Mouse (Mus musculus) stomach, embryonic 14.5 days (tissue): ENCODE data around the gene Pex11a. TPM values are rescaled to one million over a fixed set of nuclear protein-coding genes. Genes with fewer than 3 reads are reported as not detected.

ENCODE experiments used
- ATAC-seq: fragments of 200-750 bp; cut with Nextera tagmentation; 2 replicates; pipeline ENCODE4 v1.8.0; 2017; ENCODE audit warnings: low read depth, moderate TSS enrichment; ENCODE audit not compliant: insufficient number of reproducible peaks, insufficient read depth, low FRiP score
- H3K27ac ChIP-seq: fragments of 300-500 bp; sonication (generic); 2 replicates; pipeline ENCODE4 v1.5.1; 2014; ENCODE audit warnings: mild to moderate bottlenecking, low read length, moderate library complexity, mixed read lengths
- H3K27me3 ChIP-seq: fragments of 300-500 bp; sonication (generic); 2 replicates; pipeline ENCODE4 v1.6.1; 2014; ENCODE audit warnings: low read length, control low read depth, mixed read lengths; ENCODE audit not compliant: control insufficient read depth, insufficient read depth
- H3K36me3 ChIP-seq: fragments of 300-500 bp; sonication (generic); 2 replicates; pipeline ENCODE4 v1.6.1; 2014; ENCODE audit warnings: mild to moderate bottlenecking, control low read depth, low read length, moderate library complexity, mixed read lengths; ENCODE audit not compliant: control insufficient read depth, insufficient read depth
- H3K4me1 ChIP-seq: fragments of 300-500 bp; sonication (generic); 2 replicates; pipeline ENCODE4 v1.6.1; 2014; ENCODE audit warnings: low read length, control low read depth, mixed read lengths; ENCODE audit not compliant: control insufficient read depth, insufficient read depth
- H3K4me2 ChIP-seq: fragments of 300-500 bp; sonication (generic); replicated peaks from 2 replicates; pipeline ENCODE4 v1.6.1; 2014; ENCODE audit warnings: low read depth, low read length, control low read depth
- H3K4me3 ChIP-seq: fragments of 300-500 bp; sonication (generic); 2 replicates; pipeline ENCODE4 v1.5.1; 2014; ENCODE audit warnings: low read depth, low read length, control low read depth
- H3K9ac ChIP-seq: fragments of 300-500 bp; sonication (generic); replicated peaks from 2 replicates; pipeline ENCODE4 v1.6.1; 2014; ENCODE audit warnings: low read depth, mild to moderate bottlenecking, control low read depth, low read length, moderate library complexity, mixed read lengths
- H3K9me3 ChIP-seq: fragments of 300-500 bp; sonication (generic); 2 replicates; pipeline ENCODE4 v1.6.1; 2016; ENCODE audit warnings: low read depth, low read length, control low read depth; ENCODE audit not compliant: control insufficient read depth
- WGBS: fragments of 180-500 bp; shearing (Covaris S2); extraction: QIAGEN DNeasy Blood & Tissue Kit; methylation state at CpG from one replicate; pipeline ENCODE4 v1.1.7; 2014; 5-methylcytosine and 5-hydroxymethylcytosine counted together
- polyA plus RNA-seq: library from polyadenylated mRNA; unstranded; fragments of >200 nt; fragmentation: Nextera tagmentation; extraction: Ambion mirVana; gene quantifications from 2 replicates; pipeline ENCODE4 v1.2.1, GENCODE M21; 2014

Pex11a gene
- polyA plus RNA-seq, 1 experiment from 2014 or later: 11.0 TPM

DNA sequence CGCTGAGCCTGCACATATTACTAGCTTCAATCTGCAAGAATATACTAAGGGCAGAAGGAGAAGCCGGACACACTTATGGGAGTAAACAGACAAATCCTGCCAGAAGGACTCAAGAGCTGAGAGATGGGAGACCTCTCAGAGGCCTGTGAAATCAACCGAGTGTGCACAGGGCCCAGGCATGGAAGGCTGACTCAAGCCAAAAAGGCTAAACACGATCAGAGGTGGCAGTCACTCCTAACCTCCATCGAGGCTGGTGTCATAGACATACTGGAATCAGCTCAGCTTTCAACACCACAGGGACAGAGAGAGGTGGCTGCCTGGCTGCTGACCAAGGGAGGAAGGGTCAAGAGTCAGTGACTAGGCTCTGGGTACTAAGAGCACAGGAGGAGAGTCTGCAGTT is 37.7 kb downstream of the Pex11a start:
- no peaks in the 10 kb centered on the region for H3K9me3 ChIP-seq
- 87% methylated on average over 5 of the region's 5 CpGs for WGBS
- no peak overlapping the region for H3K4me2 ChIP-seq
- peaks cover 2% of the 10 kb centered on the region; the same call in 1 of the 2 replicates for H3K4me1 ChIP-seq
- H3K36me3 ChIP-seq: peaks cover 51% of the 10 kb centered on the region; the same call in 1 of the 2 replicates
- no peaks in the 10 kb centered on the region for H3K27me3 ChIP-seq
- ATAC-seq: no peak
- H3K9ac ChIP-seq: no peak overlapping the region
- no peak overlapping the region for H3K4me3 ChIP-seq
- no peak overlapping the region for H3K27ac ChIP-seq

DNA sequence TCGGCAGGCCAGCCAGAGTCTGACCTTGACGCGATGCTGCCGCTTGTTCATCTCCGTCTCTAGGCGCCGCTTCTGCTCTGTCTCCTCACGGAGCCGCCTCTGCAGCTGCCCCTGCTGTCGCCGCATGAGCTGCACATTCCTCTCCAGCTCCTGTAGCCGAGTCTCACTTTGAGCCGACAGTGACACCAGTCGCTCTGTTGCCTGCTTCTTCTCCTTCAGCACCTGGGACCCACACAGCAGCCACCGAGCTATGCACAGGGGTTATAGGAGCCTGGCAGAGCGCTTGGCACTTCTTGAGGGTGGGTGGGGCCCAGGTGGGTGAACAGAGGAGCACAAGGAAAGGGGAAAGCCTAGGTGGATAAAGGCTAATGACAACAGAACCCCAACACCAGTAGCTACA is 40.2 kb downstream of the Pex11a start:
- Histone ChIP-seq H3K27ac (no peak overlapping the region), H3K9ac (no peak overlapping the region), H3K9me3 (no peaks in the 10 kb centered on the region), H3K4me3 (no peak overlapping the region), H3K27me3 (no peaks in the 10 kb centered on the region), H3K36me3 (peaks cover 63% of the 10 kb centered on the region), H3K4me2 (no peak overlapping the region), H3K4me1 (no peaks in the 10 kb centered on the region)
- 76% methylated on average over 16 of the region's 16 CpGs for WGBS
- ATAC-seq: no peak

DNA sequence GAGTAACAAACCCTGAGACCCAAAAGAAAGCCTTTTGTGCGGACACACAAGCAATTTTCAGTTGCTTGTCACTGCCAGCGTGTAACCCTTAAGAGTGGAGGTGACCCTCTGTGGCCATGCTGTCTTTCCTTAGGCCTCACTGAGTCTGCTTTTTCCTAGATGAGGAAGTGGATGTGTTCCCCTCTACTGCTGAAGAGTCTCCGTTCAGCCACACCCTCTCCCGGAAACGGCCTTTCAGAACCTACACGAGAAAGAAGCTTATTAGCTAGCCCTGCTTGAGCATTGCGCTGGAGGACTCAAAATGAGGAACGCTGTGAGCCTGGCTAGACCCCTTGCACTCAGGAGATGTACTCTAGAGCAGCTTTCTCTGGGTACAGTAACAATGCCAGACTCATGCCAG is 46.4 kb downstream of the Pex11a start:
- no peak overlapping the region for H3K4me3 ChIP-seq
- H3K27me3 ChIP-seq: no peaks in the 10 kb centered on the region
- no peaks in the 10 kb centered on the region for H3K9me3 ChIP-seq
- no peaks in the 10 kb centered on the region for H3K4me1 ChIP-seq
- no peak overlapping the region for H3K4me2 ChIP-seq
- H3K27ac ChIP-seq: no peak overlapping the region
- ATAC-seq: no peak
- WGBS: 84% methylated on average over 8 of the region's 8 CpGs
- peaks cover 90% of the 10 kb centered on the region for H3K36me3 ChIP-seq
- H3K9ac ChIP-seq: no peak overlapping the region

Other genes with a start within 250 kb of the Pex11a start
- gene Rhcg, start 125.5 kb downstream of the Pex11a start, polyA plus RNA-seq: not detected in 2 replicates
- 12.7 and 15.3 TPM in 2 replicates for gene Ticrr, start 82.9 kb downstream of the Pex11a start, polyA plus RNA-seq
- gene Kif7, start 27.4 kb downstream of the Pex11a start, polyA plus RNA-seq: 4.2 and 4.4 TPM in 2 replicates
- not detected in 2 replicates for gene Plin1, start 10.2 kb downstream of the Pex11a start, polyA plus RNA-seq
- 0.14 and 0.50 TPM in 2 replicates for gene Wdr93, start within 50 bp of the Pex11a start, polyA plus RNA-seq
- not detected in 2 replicates for gene Mesp1, start 50.7 kb upstream of the Pex11a start, polyA plus RNA-seq
- gene Mesp2, start 67.6 kb upstream of the Pex11a start, polyA plus RNA-seq: 0.55 and 1.2 TPM in 2 replicates
- 25.9 and 26.3 TPM in 2 replicates for gene Anpep, start 117.9 kb upstream of the Pex11a start, polyA plus RNA-seq
- gene Ap3s2, start 177.5 kb upstream of the Pex11a start, polyA plus RNA-seq: 31.9 and 34.0 TPM in 2 replicates
- gene Arpin, start 192.2 kb upstream of the Pex11a start, polyA plus RNA-seq: 37.7 and 39.6 TPM in 2 replicates